6 mouse cellular contexts compared by ENCODE assay signal in the genomic region with DNA sequence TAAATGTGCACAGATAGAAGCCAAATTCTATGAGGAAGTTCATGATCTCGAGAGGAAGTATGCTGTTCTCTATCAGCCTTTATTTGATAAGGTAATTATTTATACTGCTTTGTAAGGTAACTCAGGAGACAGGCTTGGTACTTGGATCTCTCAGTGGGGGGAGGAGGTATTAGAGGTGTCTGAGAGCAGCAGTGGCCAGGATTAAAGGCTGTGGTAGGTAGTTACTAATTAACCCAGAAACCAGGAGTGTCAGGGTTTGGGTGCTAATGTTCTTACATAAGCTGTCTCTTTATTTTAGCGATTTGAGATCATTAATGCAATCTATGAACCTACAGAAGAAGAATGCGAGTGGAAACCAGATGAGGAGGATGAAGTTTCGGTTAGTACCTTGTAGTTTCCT. TPM values are rescaled to one million over a fixed set of nuclear protein-coding genes. Genes with fewer than 3 reads are reported as not detected.
A peak's percentile ranks its signal among the peaks of the same experiment; 100 is the strongest.
DNase-seq lines count a peak whose midpoint lies in the region; ATAC-seq and TF ChIP-seq lines count a peak whose summit lies in the region.
"Not testable (repeated sequence)": the region's sequence is repeated elsewhere in the genome, so short reads cannot be mapped to it uniquely, and the experiment has no call there.

No protein-coding gene starts in this region.

- H3K27me3 ChIP-seq in intestine, postnatal 0 days (replicated peaks; ENCODE audit: control insufficient read depth, insufficient read depth, low read length); liver, adult 2 months (ENCODE audit: control insufficient read depth, insufficient read depth, low read length); liver, postnatal 0 days (ENCODE audit: insufficient read depth, low read length): not testable (repeated sequence)

- not testable (repeated sequence) for TF ChIP-seq EP300 in liver, postnatal 0 days (IDR thresholded peaks at IDR 0.05; ENCODE audit: low read depth)

- H3K27ac ChIP-seq in intestine, postnatal 0 days (ENCODE audit: low read depth, low read length); liver, adult 2 months (replicated peaks; ENCODE audit: insufficient read depth, low read depth, low read length); liver, postnatal 0 days (ENCODE audit: low read depth): not testable (repeated sequence)

- WGBS in intestine, postnatal 0 days: 50% methylated on average over 4 of the region's 4 CpGs
- 37% methylated on average over 4 of the region's 4 CpGs for WGBS in liver, adult 2 months
- WGBS in liver, postnatal 0 days (ENCODE audit: insufficient replicate concordance): 68% methylated on average over 4 of the region's 4 CpGs

- not testable (repeated sequence) for H3K4me2 ChIP-seq in intestine, postnatal 0 days (replicated peaks; ENCODE audit: low read depth); liver, postnatal 0 days (ENCODE audit: low read depth, low read length)

- peak; percentile 25 for DNase-seq in heart, adult 11 months
- peak; percentile 52 to 84 for DNase-seq in kidney, adult 8-10 months
- peak; percentile 56 for DNase-seq in kidney, postnatal 14 days
- peak; percentile 86 for DNase-seq in liver, adult 2 months (ENCODE audit: extremely low read depth, low read depth, low spot score)
- DNase-seq in liver, postnatal 0 days: not testable (repeated sequence)

- TF ChIP-seq POLR2A in liver, adult 2 months (IDR thresholded peaks at IDR 0.05; ENCODE audit: extremely low read depth, insufficient read depth, low read length): not testable (repeated sequence)

- ATAC-seq in intestine, postnatal 0 days: peak; percentile 41; the same call in 1 of the 2 replicates
- peak; percentile 67 for ATAC-seq in liver, postnatal 0 days

- not testable (repeated sequence) for H3K4me1 ChIP-seq in intestine, postnatal 0 days (replicated peaks; ENCODE audit: control insufficient read depth, insufficient read depth, low read length); liver, adult 2 months (ENCODE audit: control insufficient read depth, insufficient read depth, low read length); liver, postnatal 0 days (ENCODE audit: insufficient read depth)

- H3K9ac ChIP-seq in intestine, postnatal 0 days (ENCODE audit: low read depth, low read length); liver, adult 2 months (ENCODE audit: low read depth, low read length); liver, postnatal 0 days (replicated peaks): not testable (repeated sequence)

- peaks cover 27% of the 10 kb centered on the region for H3K36me3 ChIP-seq in intestine, postnatal 0 days (ENCODE audit: control insufficient read depth, insufficient read depth)
- peaks cover 50% of the 10 kb centered on the region for H3K36me3 ChIP-seq in liver, adult 2 months (ENCODE audit: control insufficient read depth, insufficient read depth, low read length)
- peaks cover 74% of the 10 kb centered on the region for H3K36me3 ChIP-seq in liver, postnatal 0 days (replicated peaks; ENCODE audit: insufficient read depth, low read length)

- H3K9me3 ChIP-seq in intestine, postnatal 0 days (ENCODE audit: control insufficient read depth); liver, postnatal 0 days (ENCODE audit: low read length): not testable (repeated sequence)

- TF ChIP-seq CTCF in intestine, postnatal 0 days (IDR thresholded peaks at IDR 0.05; ENCODE audit: low read depth); liver, adult 2 months (IDR thresholded peaks at IDR 0.05; ENCODE audit: low read depth, low read length); liver, postnatal 0 days (IDR thresholded peaks at IDR 0.05; ENCODE audit: low read depth): not testable (repeated sequence)

- not testable (repeated sequence) for H3K4me3 ChIP-seq in intestine, postnatal 0 days (ENCODE audit: low read depth, low read length); liver, adult 2 months (ENCODE audit: insufficient read depth, low read depth, low read length); liver, postnatal 0 days (ENCODE audit: low read depth, low read length)

- not testable (repeated sequence) for H3K79me2 ChIP-seq in liver, adult 2 months (ENCODE audit: control insufficient read depth, insufficient read depth, low read length)

RNA-seq across cellular contexts. Expression of a gene that starts 16.0 kb away (rescaled TPM):
- polyA plus RNA-seq in intestine, postnatal 0 days (2015; fragmentation: Nextera tagmentation; extraction: Ambion mirVana): 21.0 and 21.4 TPM in 2 replicates
- total RNA-seq in liver, adult 2 months (2014; rRNA removed): 11.2 and 11.5 TPM in 2 replicates
- 30.2 and 51.0 TPM in 2 replicates for polyA plus RNA-seq in liver, adult 2 months (2012; rRNA removed)
- polyA plus RNA-seq in liver, postnatal 0 days (2015; fragmentation: Nextera tagmentation; extraction: Ambion mirVana): 29.6 and 32.1 TPM in 2 replicates

RNA-seq across cellular contexts. Expression of a gene that starts 17.1 kb away (rescaled TPM):
- polyA plus RNA-seq in intestine, postnatal 0 days (2015; fragmentation: Nextera tagmentation; extraction: Ambion mirVana): 62.1 and 64.2 TPM in 2 replicates
- total RNA-seq in liver, adult 2 months (2014; rRNA removed): 22.8 and 27.8 TPM in 2 replicates
- 3.7 TPM in 2 replicates for polyA plus RNA-seq in liver, adult 2 months (2012; rRNA removed)
- polyA plus RNA-seq in liver, postnatal 0 days (2015; fragmentation: Nextera tagmentation; extraction: Ambion mirVana): 69.9 and 73.7 TPM in 2 replicates

Comparison
In these comparisons a context has a peak if more than half of its experiments do, and no peak if none do; other contexts are left out.
1. RNA of a gene that starts 17.1 kb away (polyA plus RNA-seq): 69.9 to 73.7 TPM in liver, postnatal 0 days and 62.1 to 64.2 TPM in intestine, postnatal 0 days; 3.7 TPM in liver, adult 2 months; every median in the first group is over 10 times any median in the second.